Mouse (Mus musculus): Measurements from ENCODE around the gene Vmn1r44.
"Not testable (repeated sequence)": the region's sequence is repeated elsewhere in the genome, so short reads cannot be mapped to it uniquely, and the experiment has no call there.

Gene Vmn1r44

GRCm38 (mm10) chr6:89883360-89883759 is at the start of gene Vmn1r44:
Vmn1r44 (plus strand) TSS chr6:89883660.
- no peak for DNase-seq

- DNase-seq: no peak
These were observed 25.9 kb upstream of the Vmn1r44 start for GRCm38 (mm10) chr6:89857552-89857951.

GRCm38 (mm10) chr6:89859839-89860238 is 23.6 kb upstream of the Vmn1r44 start:
- DNase-seq: no peak

- no peak for DNase-seq
These were observed 19.7 kb upstream of the Vmn1r44 start for GRCm38 (mm10) chr6:89863792-89864191.

- DNase-seq: no peak
These were observed 16.2 kb upstream of the Vmn1r44 start for GRCm38 (mm10) chr6:89867276-89867675.

GRCm38 (mm10) chr6:89867976-89868375 is 15.5 kb upstream of the Vmn1r44 start:
- DNase-seq: no peak

GRCm38 (mm10) chr6:89876313-89876712 is 7.1 kb upstream of the Vmn1r44 start, which contains the start of the genes Vmn1r42 and Vmn1r43:
Vmn1r42 (minus strand) TSS chr6:89876413.
Vmn1r43 (minus strand) TSS chr6:89876413.
- not testable (repeated sequence) for DNase-seq

- DNase-seq: no peak
These were observed 6.5 kb upstream of the Vmn1r44 start for GRCm38 (mm10) chr6:89876963-89877362.

- no peak for DNase-seq
These were observed 2.6 kb upstream of the Vmn1r44 start for GRCm38 (mm10) chr6:89880867-89881266.

GRCm38 (mm10) chr6:89883812-89884211 is 352 bp downstream of the Vmn1r44 start:
- no peak for DNase-seq

GRCm38 (mm10) chr6:89940498-89940897 is 57.0 kb downstream of the Vmn1r44 start, which contains the start of gene Vmn1r45:
Vmn1r45 (minus strand) TSS chr6:89940598.
- not testable (repeated sequence) for DNase-seq

GRCm38 (mm10) chr6:89940926-89941325 is 57.5 kb downstream of the Vmn1r44 start:
- DNase-seq: no peak
